Mouse (Mus musculus): Measurements from ENCODE around the gene Sec23a. TPM values are rescaled to one million over a fixed set of nuclear protein-coding genes. Genes with fewer than 3 reads are reported as not detected.

The Sec23a gene
- polyA plus RNA-seq, 1 experiment from 2014 or later = 89.8 TPM

GRCm38 (mm10) chr12:58920775-58921174 is 91.0 kb downstream of the Sec23a start:
- H3K27me3 ChIP-seq = no peaks in the 10 kb centered on the region
- H3K4me1 ChIP-seq (replicated peaks) = no peaks in the 10 kb centered on the region
- no peaks in the 10 kb centered on the region for H3K36me3 ChIP-seq
- H3K9ac ChIP-seq (replicated peaks) = no peak overlapping the region
- H3K4me3 ChIP-seq (replicated peaks) = no peak overlapping the region
- H3K4me2 ChIP-seq = no peak overlapping the region
- H3K9me3 ChIP-seq = no peaks in the 10 kb centered on the region
- no peak overlapping the region for H3K27ac ChIP-seq
- ATAC-seq (ENCODE audit: insufficient number of reproducible peaks, insufficient read depth, low FRiP score, low TSS enrichment, low read depth) = no peak
- 85% methylated on average over 6 of the region's 6 CpGs for WGBS

- Histone ChIP-seq H3K4me1 (replicated peaks) (no peaks in the 10 kb centered on the region), H3K27ac (no peak overlapping the region), H3K9ac (replicated peaks) (no peak overlapping the region), H3K9me3 (no peaks in the 10 kb centered on the region), H3K4me2 (no peak overlapping the region), H3K27me3 (no peaks in the 10 kb centered on the region), H3K36me3 (no peaks in the 10 kb centered on the region), H3K4me3 (replicated peaks) (no peak overlapping the region)
- 76% methylated on average over 3 of the region's 3 CpGs for WGBS
- ATAC-seq (ENCODE audit: insufficient number of reproducible peaks, insufficient read depth, low FRiP score, low TSS enrichment, low read depth) = no peak
These were observed 92.3 kb downstream of the Sec23a start for GRCm38 (mm10) chr12:58919516-58919915.

GRCm38 (mm10) chr12:58909826-58910225 is 102.0 kb downstream of the Sec23a start:
- Histone ChIP-seq H3K36me3 (no peaks in the 10 kb centered on the region), H3K4me2 (no peak overlapping the region), H3K9ac (replicated peaks) (no peak overlapping the region), H3K4me1 (replicated peaks) (no peaks in the 10 kb centered on the region), H3K27ac (no peak overlapping the region), H3K4me3 (replicated peaks) (no peak overlapping the region), H3K27me3 (no peaks in the 10 kb centered on the region), H3K9me3 (no peaks in the 10 kb centered on the region)
- ATAC-seq (ENCODE audit: insufficient number of reproducible peaks, insufficient read depth, low FRiP score, low TSS enrichment, low read depth) = no peak
- 94% methylated on average over 4 of the region's 4 CpGs for WGBS

Other genes with a start within 250 kb of the Sec23a start
- 45.9 and 47.0 TPM in 2 replicates for gene Gemin2, start 1.4 kb upstream of the Sec23a start, polyA plus RNA-seq (2016; fragmentation: Nextera tagmentation; extraction: Ambion mirVana)
- gene Trappc6b, start 49.5 kb upstream of the Sec23a start, polyA plus RNA-seq (2016; fragmentation: Nextera tagmentation; extraction: Ambion mirVana) = 76.1 and 77.7 TPM in 2 replicates
- 124 and 128 TPM in 2 replicates for gene Pnn, start 54.9 kb upstream of the Sec23a start, polyA plus RNA-seq (2016; fragmentation: Nextera tagmentation; extraction: Ambion mirVana)
- 65.0 and 72.8 TPM in 2 replicates for gene Mia2, start 83.8 kb upstream of the Sec23a start, polyA plus RNA-seq (2016; fragmentation: Nextera tagmentation; extraction: Ambion mirVana)
- gene Fbxo33, start 207.7 kb upstream of the Sec23a start, polyA plus RNA-seq (2016; fragmentation: Nextera tagmentation; extraction: Ambion mirVana) = 11.2 and 12.1 TPM in 2 replicates

All from limb, embryonic 12.5 days (tissue).